Mouse (Mus musculus) frontal cortex, postnatal 36 days (tissue): Measurements from ENCODE around the gene Wnt11.

ENCODE experiments used
- DNase-seq, 2 experiments: peaks; one replicate each; pipeline ENCODE4 v3.0.0; 2022; ENCODE audit warnings: low spot score in 2 of 2

Gene Wnt11

DNA sequence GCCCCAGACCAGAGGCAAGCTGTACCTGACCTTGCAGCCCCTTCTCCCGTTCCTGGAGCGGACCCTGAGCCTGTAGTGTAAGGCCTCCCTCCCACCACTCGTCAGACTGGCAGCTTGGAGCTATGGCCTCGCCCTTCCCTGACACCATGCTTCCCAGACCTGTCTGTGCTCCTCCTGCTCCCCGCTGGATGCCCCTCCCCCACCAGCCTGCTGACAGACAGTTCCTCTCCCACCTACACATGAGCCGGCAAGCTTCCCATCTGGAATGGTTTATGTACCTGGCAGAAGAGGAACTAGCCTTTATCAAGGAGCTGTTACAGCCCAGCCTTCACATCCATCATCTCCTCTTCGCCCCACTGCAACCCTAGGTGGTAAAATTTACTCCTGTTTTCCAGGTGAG lies 6.0 kb upstream of the Wnt11 start:
- DNase-seq: no peak

DNA sequence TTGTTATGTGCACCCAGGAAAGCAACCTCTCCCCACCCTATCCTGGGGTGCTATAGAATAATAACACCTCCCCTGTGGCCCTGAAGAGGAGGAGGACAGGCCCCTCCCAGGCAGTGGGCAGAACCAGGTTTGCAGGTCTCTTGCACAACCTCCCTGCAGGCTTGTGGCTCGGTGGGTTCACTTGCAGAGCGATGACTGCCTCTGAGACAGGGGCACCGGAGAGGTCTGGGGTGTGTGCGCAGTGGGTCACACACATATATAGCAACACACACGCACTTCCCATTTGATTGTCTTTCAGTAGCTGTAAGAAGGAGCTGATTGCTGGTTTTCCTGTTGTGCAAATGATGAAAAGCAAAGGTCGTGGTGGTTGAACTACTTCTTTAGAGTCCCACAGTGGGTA lies 3.6 kb upstream of the Wnt11 start:
- no peak for DNase-seq

DNA sequence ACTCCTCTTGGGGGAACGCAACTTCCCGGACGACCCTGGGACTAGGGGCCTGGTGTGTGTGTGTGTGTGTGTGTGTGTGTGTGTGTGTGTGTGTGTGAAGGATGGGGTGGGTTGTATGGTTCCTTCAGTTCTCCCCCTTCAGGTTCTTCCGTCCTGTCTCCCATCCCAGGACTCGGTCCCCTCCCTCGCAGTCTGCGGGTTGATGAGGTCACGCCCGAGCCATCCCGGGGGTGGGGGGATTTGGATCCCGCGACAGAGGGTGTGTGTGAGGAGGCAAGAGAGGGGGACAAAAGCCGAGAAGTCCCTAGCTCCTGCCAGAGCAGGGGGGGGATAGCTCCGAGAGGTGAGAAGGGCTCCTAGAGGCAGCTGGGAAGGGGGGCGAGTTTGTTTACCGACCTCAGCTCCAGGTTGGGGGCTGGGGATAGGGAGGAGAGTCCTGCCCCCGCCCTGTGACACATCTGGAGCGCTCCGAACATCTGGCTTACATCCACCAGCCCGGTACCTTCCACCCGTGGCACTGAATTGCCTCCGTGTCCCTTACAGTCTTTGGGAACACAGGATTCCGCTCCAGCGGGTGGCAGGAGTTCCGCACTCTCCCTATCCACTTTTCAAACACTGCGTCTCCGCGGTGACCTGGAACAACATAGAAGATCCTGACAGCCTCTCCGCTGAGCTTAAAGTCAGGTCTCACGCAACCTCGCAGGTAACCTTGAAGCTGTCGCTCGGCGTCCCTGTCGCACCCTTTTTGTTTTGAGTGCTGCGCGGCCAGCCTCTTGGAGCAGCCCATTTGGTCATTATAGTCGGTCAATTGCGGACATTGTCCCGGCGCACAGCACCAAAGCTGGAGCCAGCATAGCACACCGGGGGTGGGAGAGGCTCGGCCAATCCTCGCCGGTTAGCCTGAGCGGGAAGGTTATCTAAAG lies 868 bp downstream of the Wnt11 start:
- no peak for DNase-seq

DNA sequence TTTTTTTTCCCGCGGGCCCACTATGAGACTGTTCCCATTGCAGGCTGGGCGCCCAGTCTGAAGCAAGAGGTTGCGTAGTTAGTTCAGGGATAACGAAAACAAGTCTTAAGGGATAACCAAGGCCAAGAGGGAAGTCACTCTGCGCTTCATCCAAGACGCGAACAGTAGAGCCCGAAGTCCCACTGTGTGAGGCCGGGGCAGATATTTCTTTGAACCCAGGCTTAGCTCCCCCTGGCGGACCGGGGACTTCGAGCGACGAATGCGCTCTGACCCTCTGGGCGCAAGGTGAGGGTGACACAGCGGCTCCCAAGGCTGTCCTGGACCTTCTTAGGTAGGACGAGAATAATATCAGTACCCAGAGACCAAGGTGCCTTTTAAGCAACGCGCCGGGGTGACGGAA lies 1.7 kb downstream of the Wnt11 start:
- DNase-seq: peak in 1 of 2 experiments; percentile 24

DNA sequence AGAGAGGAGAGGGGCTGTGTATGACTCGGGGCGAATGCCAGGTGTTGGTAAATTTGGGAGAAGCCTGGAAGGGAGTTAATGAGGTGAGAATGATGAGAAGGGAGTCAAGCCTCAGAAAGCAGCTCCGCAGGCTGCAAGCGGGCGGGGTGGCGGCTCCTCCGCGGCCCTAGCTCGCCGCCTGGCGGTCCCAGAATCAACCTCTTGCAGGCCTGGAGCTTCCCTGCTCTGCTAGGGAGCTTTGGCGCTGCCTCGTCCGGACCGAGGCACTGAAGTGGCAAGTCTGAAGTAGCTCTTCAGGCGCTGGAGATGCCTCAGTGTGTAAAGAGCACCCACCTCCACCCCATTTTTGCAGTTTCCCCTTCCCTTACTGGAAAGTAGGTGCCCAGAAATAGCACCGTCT lies 3.0 kb downstream of the Wnt11 start:
- peak; percentile 74 to 81 for DNase-seq

DNA sequence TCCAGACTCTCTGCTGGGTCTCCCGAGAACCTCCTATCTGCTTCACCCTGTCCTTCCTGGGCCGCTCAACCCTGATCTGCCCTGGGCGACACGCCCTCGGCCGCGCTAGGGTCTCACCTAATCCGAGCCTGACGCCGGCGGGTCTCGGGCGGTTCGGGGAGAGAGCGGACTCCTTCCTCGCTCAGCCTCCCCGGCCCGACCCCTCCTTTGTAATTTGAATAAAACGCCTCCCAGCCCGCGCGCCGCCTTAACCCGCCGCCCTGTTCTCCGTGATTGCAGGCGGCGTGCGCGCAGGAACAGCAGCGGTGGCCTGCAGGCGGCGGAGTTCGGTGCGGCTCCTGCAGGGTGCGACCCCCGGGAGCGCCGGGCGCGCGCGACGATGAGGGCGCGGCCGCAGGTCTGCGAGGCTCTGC lies 3.8 kb downstream of the Wnt11 start:
- no peak for DNase-seq

DNA sequence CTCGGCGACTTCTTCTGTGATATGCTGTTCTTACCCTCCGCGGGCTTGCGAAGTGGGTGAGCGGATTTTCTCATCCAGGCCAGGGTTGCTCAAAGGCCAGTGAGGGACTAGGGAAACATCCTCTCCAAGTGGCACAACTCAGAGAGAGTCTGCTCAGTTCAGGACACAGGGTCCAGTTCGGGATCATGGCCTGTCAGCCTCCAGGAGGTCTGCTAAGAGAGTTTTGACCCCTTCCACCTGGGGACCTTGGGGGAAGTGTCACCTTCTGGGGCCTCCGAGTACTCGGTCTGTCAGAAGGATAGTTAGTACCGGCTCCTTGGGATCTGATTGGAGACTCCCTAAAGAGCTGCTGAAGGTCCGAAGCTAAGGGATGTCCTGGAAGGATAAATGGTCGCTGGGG lies 4.4 kb downstream of the Wnt11 start:
- no peak for DNase-seq

DNA sequence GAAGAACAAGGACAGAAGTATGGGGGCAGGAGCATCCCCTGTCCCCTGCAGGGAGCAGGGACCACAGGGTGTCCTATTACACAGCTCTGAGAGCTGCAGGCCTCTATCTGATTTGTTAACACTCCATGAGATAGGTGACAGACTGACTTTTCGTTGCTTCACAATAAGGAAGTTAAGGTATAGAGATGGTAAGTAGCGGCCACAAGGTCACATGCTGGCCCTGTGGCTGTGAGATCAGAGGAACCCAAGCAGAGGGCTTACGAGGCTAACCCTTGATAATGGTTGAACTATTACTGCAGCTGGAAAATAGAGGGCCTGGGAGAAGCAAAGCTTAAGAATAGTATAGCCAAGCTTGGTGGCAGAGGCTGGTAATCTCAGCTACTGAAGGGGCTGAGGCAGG lies 5.9 kb downstream of the Wnt11 start:
- DNase-seq: no peak

DNA sequence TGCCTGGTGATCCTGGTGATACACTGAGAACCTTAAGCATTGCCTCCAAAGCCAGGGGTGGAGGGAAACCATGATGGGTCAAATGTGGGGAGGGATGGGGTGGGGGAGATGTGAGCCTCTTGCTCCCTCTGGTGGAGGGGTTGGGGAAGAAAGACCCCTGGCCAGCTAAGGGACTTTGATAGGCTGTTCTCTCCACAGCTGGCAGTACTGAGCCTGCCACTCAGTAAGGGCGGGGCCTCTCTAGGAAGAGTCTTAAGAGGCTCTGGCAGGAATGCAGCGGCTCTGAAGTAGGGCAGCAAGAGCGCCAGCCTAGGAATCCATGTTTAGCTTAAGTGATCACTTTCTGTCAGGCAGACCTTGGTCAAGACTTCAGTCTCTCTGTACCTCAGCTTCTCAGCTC lies 6.9 kb downstream of the Wnt11 start:
- DNase-seq: no peak

DNA sequence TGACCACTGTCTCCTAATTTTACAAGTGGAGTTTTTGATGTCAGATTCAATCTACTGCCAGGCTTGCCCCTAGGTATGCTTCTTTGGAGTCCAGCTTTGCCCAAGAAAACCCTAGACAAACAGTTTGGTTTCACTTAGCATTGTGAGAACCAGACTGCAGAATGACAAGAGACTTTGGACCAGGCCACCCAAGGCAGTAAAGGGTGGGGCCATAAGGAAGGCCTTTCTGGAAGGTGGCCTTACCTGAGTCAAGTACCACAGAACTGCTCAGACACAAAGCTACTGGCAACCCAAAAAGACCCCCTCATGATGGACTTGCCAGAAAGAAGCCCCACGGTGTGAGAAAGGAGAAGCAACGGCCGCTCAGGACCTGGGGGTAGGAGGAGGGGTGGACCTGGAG lies 8.1 kb downstream of the Wnt11 start:
- DNase-seq: no peak

DNA sequence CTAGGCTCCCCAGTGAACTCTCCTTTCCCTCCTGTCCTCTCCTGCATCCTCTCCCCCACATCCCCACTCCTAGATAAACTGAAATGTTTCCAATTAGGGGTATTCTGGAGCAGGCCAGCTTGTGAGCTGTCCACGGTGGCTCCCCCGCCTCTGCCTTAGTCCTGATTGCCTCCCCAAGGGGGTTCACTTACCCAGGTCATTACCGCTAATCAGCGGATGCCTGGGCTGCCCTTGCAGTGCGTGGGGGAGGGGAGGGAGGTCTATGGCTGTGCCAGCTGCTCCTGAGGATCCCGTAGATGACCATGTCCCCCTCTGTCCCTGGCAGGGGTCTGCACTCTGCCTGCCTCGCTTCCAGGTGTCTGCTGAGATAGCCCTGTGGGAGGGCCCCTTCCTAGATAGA lies 8.7 kb downstream of the Wnt11 start:
- no peak for DNase-seq

DNA sequence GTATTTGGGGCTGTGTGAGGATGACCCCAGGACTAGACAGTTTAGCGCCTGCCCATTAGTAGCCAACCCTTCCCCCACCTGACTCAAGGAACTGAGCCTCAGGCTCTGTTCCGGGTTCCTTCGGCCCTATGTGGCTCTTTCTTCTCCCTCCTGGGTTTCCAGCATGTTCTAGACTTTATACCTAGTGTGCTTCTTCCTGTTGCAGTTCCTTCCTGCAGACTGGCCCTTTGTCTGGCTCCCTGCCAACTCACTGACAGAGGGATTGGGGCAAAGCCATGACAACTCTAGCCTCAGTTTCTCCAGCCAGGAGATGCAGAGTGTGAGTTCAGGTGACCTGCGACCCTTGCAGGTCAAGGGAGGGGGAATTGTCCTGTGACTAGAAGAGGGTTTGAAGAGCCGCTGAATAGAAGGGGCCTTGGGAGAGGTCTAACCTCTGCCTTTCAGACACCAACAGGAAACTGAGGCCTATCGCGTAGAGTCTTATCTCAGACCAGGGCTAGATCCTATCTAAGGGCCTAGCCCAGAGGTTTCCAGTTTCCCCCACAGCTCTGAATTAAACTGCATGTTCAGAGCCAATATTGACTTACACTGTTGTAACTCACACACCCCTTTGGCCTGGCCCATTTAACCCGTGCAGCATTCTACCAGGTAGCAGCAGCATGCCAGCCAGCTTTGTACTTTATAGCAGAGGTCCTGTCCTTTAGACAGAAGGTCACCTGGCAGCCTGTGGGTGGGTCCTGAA lies 14.2 kb downstream of the Wnt11 start:
- DNase-seq: no peak

DNA sequence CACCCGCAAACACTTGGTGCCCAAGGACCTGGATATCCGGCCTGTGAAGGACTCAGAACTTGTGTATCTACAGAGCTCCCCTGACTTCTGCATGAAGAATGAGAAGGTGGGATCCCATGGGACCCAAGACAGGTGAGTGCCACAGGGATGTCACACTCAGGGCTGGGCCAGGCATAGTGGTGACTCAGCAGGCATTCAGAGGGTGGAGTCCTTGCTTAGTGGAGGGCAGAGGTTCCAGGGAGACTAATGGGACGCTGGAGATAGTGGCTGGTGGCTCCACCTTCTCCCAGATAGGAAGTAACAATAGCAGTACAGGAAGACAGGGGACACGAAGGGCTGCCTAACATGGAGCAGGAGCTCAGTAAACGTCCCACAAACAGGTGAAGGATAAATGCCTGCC lies 15.5 kb downstream of the Wnt11 start:
- no peak for DNase-seq

DNA sequence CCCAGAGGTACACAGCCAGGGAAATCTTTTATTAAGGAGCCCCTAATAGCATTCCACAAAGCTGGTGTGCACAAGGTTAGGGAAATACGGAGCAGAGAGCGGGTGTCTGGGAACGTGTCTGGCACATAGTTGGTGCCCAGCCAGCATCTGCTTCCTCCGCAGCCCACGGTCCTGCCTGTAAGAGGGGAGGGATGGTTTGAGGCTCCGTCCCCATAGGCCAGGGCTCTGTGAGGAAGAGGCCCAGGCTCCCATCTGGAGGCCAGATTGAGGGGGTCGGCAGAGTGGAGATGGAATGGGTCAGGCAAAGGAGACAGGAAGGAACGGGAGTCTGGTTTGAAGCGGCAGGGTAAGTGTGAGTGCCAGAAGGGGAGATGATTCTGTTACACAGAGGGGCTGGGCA lies 16.3 kb downstream of the Wnt11 start:
- no peak for DNase-seq

DNA sequence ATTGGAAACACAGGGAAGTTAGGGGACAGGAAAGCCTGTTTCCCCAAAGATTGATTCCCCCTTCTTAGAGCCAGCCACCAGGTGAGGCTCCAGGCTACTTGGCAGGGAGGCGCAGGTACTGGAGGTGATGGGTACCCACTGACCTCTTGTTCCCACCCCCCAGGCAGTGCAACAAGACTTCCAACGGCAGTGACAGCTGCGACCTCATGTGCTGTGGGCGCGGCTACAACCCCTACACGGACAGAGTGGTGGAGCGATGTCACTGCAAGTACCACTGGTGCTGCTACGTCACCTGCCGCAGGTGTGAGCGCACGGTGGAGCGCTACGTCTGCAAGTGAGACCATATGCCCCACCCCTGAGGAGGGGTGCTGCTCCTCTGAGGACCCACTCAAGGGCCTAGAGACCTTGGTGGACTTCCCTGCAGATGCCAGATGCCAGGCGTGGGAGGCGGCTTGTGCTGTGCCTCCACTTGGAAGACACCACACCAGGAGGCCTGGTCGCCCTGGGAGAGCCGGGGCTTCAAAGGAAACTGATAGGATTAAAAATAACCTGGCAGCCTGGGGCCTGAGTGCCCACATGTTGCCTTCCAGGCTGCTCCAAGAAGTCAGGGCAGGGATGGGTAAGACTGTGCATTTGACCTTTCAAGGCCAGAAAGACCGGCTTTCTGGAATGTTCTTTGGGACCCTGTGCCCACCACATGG lies 18.2 kb downstream of the Wnt11 start:
- DNase-seq: no peak

DNA sequence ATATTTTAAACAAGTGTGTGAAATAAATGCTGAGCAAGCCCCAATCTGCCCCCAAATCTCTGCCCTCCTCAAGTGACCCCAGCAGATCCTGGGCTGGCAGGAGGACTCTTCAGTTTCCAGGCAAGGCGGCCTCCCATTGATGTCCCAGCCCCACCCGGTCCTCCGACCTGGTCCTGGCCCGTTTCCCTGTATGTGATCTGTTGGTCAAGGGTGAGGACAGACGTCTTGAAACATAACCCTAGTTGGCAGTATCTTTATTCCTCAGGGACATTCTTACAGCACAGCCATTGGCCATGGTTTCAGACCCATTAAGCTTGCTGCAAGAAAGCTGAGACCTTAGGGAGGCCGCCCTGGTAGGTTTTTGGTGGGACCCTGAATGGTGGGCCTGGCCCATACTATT lies 18.9 kb downstream of the Wnt11 start:
- no peak for DNase-seq

DNA sequence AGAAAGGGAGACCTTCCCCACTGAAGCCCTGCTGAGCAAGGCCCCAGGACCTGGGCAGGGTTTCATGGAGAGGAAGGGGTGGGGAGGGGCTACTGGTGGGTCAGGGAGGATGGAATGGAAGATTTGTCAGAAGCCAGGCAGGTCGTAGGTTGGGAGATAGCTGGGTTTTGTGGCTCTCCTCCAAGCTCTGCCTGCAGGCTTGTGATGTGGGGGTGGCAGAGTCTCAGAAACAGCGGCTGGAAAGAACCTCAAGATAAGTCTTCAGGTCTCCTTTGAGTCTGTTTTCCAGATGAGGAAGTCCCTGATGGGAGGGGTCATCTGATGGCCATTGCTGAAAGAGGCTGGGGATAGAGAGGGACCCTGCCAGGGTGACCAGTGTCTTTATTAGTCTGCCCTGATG lies 20.5 kb downstream of the Wnt11 start:
- DNase-seq: peak; percentile 39 to 41

DNA sequence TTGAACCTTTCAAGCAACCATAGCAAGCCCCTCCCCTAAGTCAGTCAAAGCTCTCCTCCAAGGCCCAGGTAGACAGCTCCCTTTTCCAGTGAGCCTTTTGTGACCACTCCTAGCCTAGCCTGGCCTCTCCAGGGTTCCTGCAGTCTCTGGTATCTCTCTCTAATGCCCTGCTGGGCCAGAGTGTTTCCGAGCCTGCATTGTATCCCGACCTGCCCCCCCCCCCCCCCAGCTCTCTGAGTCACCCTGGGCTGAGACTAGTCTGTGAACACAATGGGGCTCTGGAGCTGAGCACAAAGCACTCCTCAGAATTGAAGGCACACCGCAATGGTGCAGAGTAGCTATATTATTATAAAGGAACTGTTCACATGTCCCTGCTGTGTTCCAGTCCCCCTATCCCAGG lies 21.2 kb downstream of the Wnt11 start:
- DNase-seq: no peak

DNA sequence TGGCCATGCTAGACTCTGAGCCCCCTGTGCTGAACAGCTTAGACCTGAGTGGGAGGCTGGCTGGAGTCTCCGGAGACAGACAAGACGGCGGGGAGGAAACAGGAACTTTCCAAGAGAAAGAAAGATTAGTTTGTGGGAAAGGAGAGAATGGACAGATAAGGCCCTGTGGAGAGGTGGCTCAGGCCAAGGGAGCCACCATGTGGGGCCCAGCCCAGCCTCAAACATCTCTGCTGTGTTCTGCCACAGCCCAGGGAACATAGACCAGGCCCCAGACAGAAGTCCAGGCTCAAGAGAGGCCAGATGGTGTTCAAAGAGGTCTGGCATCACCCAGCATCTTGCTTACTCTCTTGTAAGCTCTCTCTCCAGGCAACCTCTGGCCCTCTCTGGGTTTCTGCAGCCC lies 22.2 kb downstream of the Wnt11 start:
- no peak for DNase-seq

DNA sequence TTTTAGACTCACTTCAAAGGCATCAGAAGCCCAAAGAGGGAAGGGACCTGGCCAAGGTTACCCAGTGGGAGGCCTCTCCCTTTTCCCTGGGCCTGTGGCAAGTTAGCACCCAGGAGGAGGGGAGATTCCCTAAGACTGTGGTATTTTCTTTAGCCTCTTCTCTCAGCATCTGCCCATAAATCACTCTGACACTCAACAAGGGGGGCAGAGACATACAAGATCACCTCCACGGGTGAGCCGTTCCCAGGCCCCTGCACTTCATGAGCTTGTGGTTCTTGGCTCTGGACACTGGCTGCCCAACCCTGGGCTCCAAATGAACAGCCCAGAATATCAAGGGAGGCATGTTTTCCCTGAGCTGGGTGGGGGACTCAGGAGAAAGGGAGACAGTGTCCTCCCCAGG lies 26.1 kb downstream of the Wnt11 start:
- DNase-seq: no peak

DNA sequence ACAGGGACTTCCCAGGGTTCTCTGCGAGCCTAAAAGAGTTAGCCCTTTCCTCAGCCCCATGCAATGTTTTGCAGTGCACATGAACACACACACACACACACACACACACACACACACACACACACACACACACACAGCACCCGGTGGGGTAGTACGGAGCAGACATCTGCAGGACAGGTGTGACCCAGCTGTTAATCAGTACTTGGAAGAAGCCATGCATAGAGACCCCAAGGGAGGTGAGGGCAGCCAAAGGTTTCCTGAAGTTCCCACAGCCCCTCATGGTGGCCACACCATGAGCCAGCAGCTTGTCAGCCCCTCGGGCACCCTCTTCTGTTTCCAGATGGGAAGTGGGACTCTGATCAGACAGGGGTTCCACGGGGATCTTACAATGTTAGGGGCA lies 28.1 kb downstream of the Wnt11 start:
- no peak for DNase-seq

DNA sequence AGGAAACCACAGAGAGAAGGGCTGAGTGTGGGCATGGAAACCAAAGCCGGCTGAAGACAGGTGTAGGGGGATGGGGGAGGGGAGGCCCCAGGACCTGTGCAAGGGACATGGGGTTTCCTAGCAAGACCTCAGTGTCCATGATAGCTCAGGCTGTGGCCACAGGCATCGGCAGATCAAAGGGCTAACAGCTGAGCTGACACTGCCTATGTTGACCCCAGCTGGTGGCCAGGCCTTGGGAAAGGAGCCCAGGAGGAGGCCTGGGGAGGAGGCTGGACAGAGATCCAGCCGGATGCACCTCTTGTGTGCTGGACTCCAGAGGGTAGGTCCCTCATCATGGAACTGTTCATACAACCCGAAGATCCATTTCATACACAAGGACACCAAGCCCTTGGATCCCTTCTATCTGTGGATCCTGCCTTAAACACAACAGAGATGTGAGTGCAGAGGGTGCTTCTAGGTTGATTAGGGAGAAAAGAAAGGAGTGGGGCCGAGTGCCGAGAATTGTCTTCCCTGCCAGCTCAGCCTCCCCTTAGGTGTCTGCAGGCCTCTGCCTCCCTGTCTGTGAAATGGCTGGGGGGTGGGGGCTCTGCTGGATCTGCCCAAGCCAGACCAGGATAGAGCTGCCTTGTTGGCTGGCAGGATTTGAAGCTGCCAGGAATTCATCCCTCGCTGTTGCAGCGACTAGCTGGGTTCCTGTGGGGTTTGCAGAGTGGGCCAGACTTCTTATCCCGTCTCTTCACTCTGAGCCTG lies 29.2 kb downstream of the Wnt11 start:
- DNase-seq: no peak
